Comparison of ENCODE assay signal across 8 mouse cellular contexts in the genomic region with DNA sequence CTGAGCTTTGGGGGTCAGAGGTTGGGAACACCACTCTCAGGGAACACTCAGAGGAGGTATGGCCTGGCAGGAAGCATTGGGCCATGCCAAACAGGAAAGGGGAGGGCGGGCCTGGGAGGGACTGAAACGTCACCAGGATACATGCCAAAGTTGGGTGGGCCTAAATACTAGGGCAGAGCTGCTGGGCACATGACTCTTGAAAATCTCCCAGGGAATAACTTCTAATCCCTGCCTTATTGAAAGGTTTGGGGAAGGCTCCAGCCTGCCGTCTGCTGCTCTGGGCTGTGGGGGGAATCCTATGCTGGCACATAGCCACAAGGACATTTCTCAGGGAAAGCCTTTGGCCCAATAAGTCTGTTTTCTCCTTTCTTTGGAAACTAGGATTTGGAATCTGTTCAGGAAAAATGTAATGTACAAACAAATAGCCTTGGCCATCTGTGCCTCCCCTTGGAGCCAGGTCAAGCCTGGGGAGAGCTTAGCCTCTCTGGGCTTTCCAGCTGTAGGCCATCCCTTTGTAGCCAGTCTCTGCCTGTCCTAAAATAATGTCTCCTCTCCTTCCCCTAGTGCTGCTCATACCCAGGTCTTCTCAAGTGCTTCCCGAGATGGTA. TPM values are rescaled to one million over a fixed set of nuclear protein-coding genes. Genes with fewer than 3 reads are reported as not detected.
A peak's percentile ranks its signal among the peaks of the same experiment; 100 is the strongest.
DNase-seq lines count a peak whose midpoint lies in the region; TF ChIP-seq lines count a peak whose summit lies in the region.
"Had no signal": no experiment of that assay in that cellular context is flagged by ENCODE, and none has a peak within 500 bp of the region (broad histone marks: within the 10 kb centered on the region; RNA-seq: fewer than 3 reads in every experiment).

No protein-coding gene starts in this region.

- TF ChIP-seq CTCF in kidney, adult 2 months (conservative IDR thresholded peaks at IDR 0.05; ENCODE audit: insufficient read depth, insufficient read length, low read depth, low read length): no peak

- TF ChIP-seq POLR2A in kidney, adult 2 months (IDR thresholded peaks at IDR 0.05; ENCODE audit: low read depth, low read length): no peak

- H3K36me3 ChIP-seq in kidney, adult 2 months (ENCODE audit: control insufficient read depth, insufficient read depth, low read length): no peaks in the 10 kb centered on the region
- H3K36me3 ChIP-seq in macrophage (ENCODE audit: inconsistent target): no peaks in the 10 kb centered on the region

- H3K27me3 ChIP-seq in kidney, adult 2 months (replicated peaks; ENCODE audit: control insufficient read depth, insufficient read depth, low read length): no peaks in the 10 kb centered on the region

- intact Hi-C loops in gastrocnemius, postnatal 36 days (cut with DNase I): loop anchor here (5.0 kb wide), 1 partner anchor 50 kb away; no protein-coding TSS in a partner anchor

- H3K79me2 ChIP-seq in macrophage (ENCODE audit: inconsistent target): no peaks in the 10 kb centered on the region

- H3K27ac ChIP-seq in kidney, adult 2 months (ENCODE audit: insufficient read depth, low read depth, low read length): peak overlapping the region; percentile 72
- peak overlapping the region; percentile 49 for H3K27ac ChIP-seq in macrophage

- H3K4me1 ChIP-seq in kidney, adult 2 months (ENCODE audit: control insufficient read depth, insufficient read depth, low read length): peaks cover 14% of the 10 kb centered on the region

- DNase-seq in adrenal gland, adult 18-20 months (ENCODE audit: low spot score in 2 of 2): peak; percentile 42 to 45
- peak; percentile 51 for DNase-seq in cerebellum, adult 11-12 months
- peak; percentile 37 to 43 for DNase-seq in gastrocnemius, postnatal 36 days
- DNase-seq in kidney, adult 2 months: peak; percentile 87
- no peak for DNase-seq in spleen, postnatal 4 days (ENCODE audit: low spot score in 2 of 2)
- DNase-seq in T-cell, adult 2 months (ENCODE audit: low spot score): no peak

- 19% methylated on average over 4 of the region's 4 CpGs for WGBS in kidney, adult 2 months
- WGBS in macrophage (ENCODE audit: missing documents): 47% methylated on average over 4 of the region's 4 CpGs

- H3K4me3 ChIP-seq in kidney, adult 2 months (ENCODE audit: insufficient read depth, low read depth, low read length): no peak overlapping the region
- H3K4me3 ChIP-seq in macrophage (ENCODE audit: inconsistent target): no peak overlapping the region
- H3K4me3 ChIP-seq: myocyte had no signal

RNA-seq across cellular contexts. Expression of gene Jun, which starts 30.6 kb away (rescaled TPM):
- 100 to 1,000 TPM; 160 to 307 TPM for total RNA-seq in adrenal gland, adult 18-20 months (2021)
- 10 to 100 TPM; 66.8 to 95.2 TPM for total RNA-seq in gastrocnemius, postnatal 36 days (2021)
- 16.9 and 18.9 TPM in 2 replicates for polyA plus RNA-seq in kidney, adult 2 months (2012; rRNA removed)
- 100 to 1,000 TPM in 10 of 26 experiments, 10 to 100 TPM in 16; 17.6 to 414 (median 78.5) TPM for total RNA-seq in macrophage (2018; cell fraction: chromatin; rRNA removed)
- total RNA-seq in macrophage (2018; cell fraction: cytosol; rRNA removed): 100 to 1,000 TPM in 18 of 26 experiments, 10 to 100 TPM in 8; 46.1 to 671 (median 174) TPM
- 100 to 1,000 TPM in 24 of 26 experiments, 10 to 100 TPM in 2; 58.0 to 810 (median 256) TPM for total RNA-seq in macrophage (2018; cell fraction: nucleus; rRNA removed)
- 85.3 to 155 TPM (median 144 TPM) in 3 replicates for polyA plus RNA-seq in macrophage (2018)

Comparison
In these comparisons a context has a peak if more than half of its experiments do, and no peak if none do; other contexts are left out.
1. DNase-seq: peak in adrenal gland, adult 18-20 months (2 of 2), cerebellum, adult 11-12 months (single experiment), gastrocnemius, postnatal 36 days (2 of 2) and kidney, adult 2 months (single experiment); none in spleen, postnatal 4 days (0 of 2) and T-cell, adult 2 months (single experiment).